Mouse (Mus musculus) hindbrain, embryonic 16.5 days (tissue): ENCODE results near the gene Zfp715. TPM values are rescaled to one million over a fixed set of nuclear protein-coding genes. Genes with fewer than 3 reads are reported as not detected.
"Not testable (repeated sequence)": the region's sequence is repeated elsewhere in the genome, so short reads cannot be mapped to it uniquely, and the experiment has no call there.

ENCODE experiments used
- ATAC-seq: fragments of 200-750 bp; cut with Nextera tagmentation; 2 replicates; pipeline ENCODE4 v1.8.0; 2017; ENCODE audit warnings: moderate TSS enrichment, moderate library complexity
- H3K27ac ChIP-seq: fragments of 300-500 bp; sonication (generic); 2 replicates; pipeline ENCODE4 v1.5.1; 2014; ENCODE audit warnings: low read depth, mild to moderate bottlenecking, control low read depth, low read length, moderate library complexity
- H3K27me3 ChIP-seq: fragments of 300-500 bp; sonication (generic); replicated peaks from 2 replicates; pipeline ENCODE4 v1.6.1; 2014; ENCODE audit warnings: low read length; ENCODE audit not compliant: control insufficient read depth, insufficient read depth
- H3K36me3 ChIP-seq: fragments of 300-500 bp; sonication (generic); 2 replicates; pipeline ENCODE4 v1.6.1; 2014; ENCODE audit warnings: mild to moderate bottlenecking, low read length, moderate library complexity, mixed read lengths; ENCODE audit not compliant: control insufficient read depth, insufficient read depth
- H3K4me1 ChIP-seq: fragments of 300-500 bp; sonication (generic); 2 replicates; pipeline ENCODE4 v1.6.1; 2014; ENCODE audit warnings: low read depth, low read length; ENCODE audit not compliant: control insufficient read depth, insufficient read depth
- H3K4me2 ChIP-seq: fragments of 300-500 bp; sonication (generic); 2 replicates; pipeline ENCODE4 v1.6.1; 2014; ENCODE audit warnings: mild to moderate bottlenecking, low read length, control low read depth, moderate library complexity
- H3K4me3 ChIP-seq: fragments of 300-500 bp; sonication (generic); 2 replicates; pipeline ENCODE4 v1.5.1; 2014; ENCODE audit warnings: mild to moderate bottlenecking, low read length, control low read depth, moderate library complexity
- H3K9ac ChIP-seq: fragments of 300-500 bp; sonication (generic); 2 replicates; pipeline ENCODE4 v1.6.1; 2014; ENCODE audit warnings: low read depth, mild to moderate bottlenecking, control low read depth, low read length, moderate library complexity
- H3K9me3 ChIP-seq: fragments of 300-500 bp; sonication (generic); 2 replicates; pipeline ENCODE4 v1.6.1; 2014; ENCODE audit warnings: mild to moderate bottlenecking, low read length, moderate library complexity; ENCODE audit not compliant: control insufficient read depth
- WGBS: fragments of 180-500 bp; shearing (Covaris S2); extraction: QIAGEN DNeasy Blood & Tissue Kit; methylation state at CpG from one replicate; pipeline ENCODE4 v1.1.7; 2014; 5-methylcytosine and 5-hydroxymethylcytosine counted together
- polyA plus RNA-seq: library from polyadenylated mRNA; unstranded; fragments of >200 nt; fragmentation: Nextera tagmentation; extraction: Ambion mirVana; gene quantifications from 2 replicates; pipeline ENCODE4 v1.2.1, GENCODE M21; 2015

The Zfp715 gene
- 19.3 and 23.1 TPM in 2 replicates for polyA plus RNA-seq

- Histone ChIP-seq H3K4me2 (peak within 1 kb of the TSS; percentile 87), H3K36me3 (peaks cover 7% of the 10 kb centered on the region), H3K9me3 (no peaks in the 10 kb centered on the region), H3K9ac (peak within 1 kb of the TSS; percentile 90), H3K27ac (peak within 1 kb of the TSS; percentile 84), H3K27me3 (no peaks in the 10 kb centered on the region), H3K4me1 (peaks cover 14% of the 10 kb centered on the region), H3K4me3 (peak within 1 kb of the TSS; percentile 93)
- peak; percentile 98 for ATAC-seq
- under 1% methylated on average over 33 of the region's 33 CpGs for WGBS
These were observed at the start of gene Zfp715 for GRCm38 (mm10) chr7:43313013-43313428. Gene Zfp715 (minus strand): TSS chr7:43313294.

DNA sequence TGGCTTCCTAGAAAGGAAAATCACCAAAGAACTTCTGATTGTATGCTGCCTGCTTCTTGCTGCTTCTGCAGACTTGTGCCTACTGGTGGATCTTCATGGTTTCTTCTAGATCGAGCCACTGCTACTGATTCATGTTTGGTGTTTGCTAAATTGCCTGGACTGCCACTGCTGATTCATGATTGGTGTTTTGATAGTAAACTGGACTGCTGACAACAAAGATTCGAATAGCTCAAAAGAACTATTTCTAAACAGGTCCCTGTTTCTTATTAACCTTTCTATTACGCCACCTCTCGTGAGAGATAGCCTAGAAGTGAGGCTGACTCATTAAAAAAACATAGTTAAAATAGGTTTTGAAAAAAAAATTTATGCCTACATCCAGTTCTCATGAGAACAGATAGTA lies 48.9 kb upstream of the Zfp715 start:
- Histone ChIP-seq H3K36me3 (no peaks in the 10 kb centered on the region), H3K27me3 (no peaks in the 10 kb centered on the region), H3K4me3 (no peak overlapping the region), H3K9me3 (no peaks in the 10 kb centered on the region), H3K4me2 (no peak overlapping the region), H3K4me1 (no peaks in the 10 kb centered on the region), H3K9ac (no peak overlapping the region), H3K27ac (no peak overlapping the region)
- 80% methylated on average over 4 of the region's 4 CpGs for WGBS
- ATAC-seq: no peak

- H3K27me3 ChIP-seq: no peaks in the 10 kb centered on the region
- H3K4me1 ChIP-seq: no peaks in the 10 kb centered on the region
- H3K27ac ChIP-seq: no peak overlapping the region
- H3K4me3 ChIP-seq: no peak overlapping the region
- no peaks in the 10 kb centered on the region for H3K36me3 ChIP-seq
- H3K9me3 ChIP-seq: no peaks in the 10 kb centered on the region
- ATAC-seq: no peak
- 98% methylated on average over 1 of the region's 1 CpGs for WGBS
- no peak overlapping the region for H3K4me2 ChIP-seq
- no peak overlapping the region for H3K9ac ChIP-seq
These were observed 48.3 kb upstream of the Zfp715 start for GRCm38 (mm10) chr7:43361442-43361841.

DNA sequence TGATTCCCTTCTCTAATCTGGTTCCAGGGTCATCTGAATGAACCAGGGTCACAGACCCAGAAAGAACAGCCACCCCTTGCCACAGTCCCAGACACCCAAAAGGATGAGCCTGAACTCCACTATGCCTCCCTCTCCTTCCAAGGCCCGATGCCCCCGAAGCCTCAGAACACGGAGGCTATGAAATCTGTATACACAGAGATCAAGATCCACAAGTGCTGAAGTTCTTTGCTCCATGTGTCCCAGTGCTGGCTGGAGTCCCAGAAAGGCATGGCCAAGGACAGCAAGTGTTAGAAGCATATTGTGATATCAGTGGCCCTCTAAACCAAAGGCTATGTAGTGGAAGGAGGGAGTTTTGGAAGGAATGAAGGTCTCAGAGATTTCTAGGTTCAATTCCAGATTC lies 45.5 kb upstream of the Zfp715 start:
- Histone ChIP-seq H3K4me2 (no peak overlapping the region), H3K27me3 (no peaks in the 10 kb centered on the region), H3K4me1 (no peaks in the 10 kb centered on the region), H3K4me3 (no peak overlapping the region), H3K36me3 (no peaks in the 10 kb centered on the region), H3K27ac (no peak overlapping the region), H3K9ac (no peak overlapping the region), H3K9me3 (no peaks in the 10 kb centered on the region)
- ATAC-seq: no peak
- 94% methylated on average over 3 of the region's 3 CpGs for WGBS

DNA sequence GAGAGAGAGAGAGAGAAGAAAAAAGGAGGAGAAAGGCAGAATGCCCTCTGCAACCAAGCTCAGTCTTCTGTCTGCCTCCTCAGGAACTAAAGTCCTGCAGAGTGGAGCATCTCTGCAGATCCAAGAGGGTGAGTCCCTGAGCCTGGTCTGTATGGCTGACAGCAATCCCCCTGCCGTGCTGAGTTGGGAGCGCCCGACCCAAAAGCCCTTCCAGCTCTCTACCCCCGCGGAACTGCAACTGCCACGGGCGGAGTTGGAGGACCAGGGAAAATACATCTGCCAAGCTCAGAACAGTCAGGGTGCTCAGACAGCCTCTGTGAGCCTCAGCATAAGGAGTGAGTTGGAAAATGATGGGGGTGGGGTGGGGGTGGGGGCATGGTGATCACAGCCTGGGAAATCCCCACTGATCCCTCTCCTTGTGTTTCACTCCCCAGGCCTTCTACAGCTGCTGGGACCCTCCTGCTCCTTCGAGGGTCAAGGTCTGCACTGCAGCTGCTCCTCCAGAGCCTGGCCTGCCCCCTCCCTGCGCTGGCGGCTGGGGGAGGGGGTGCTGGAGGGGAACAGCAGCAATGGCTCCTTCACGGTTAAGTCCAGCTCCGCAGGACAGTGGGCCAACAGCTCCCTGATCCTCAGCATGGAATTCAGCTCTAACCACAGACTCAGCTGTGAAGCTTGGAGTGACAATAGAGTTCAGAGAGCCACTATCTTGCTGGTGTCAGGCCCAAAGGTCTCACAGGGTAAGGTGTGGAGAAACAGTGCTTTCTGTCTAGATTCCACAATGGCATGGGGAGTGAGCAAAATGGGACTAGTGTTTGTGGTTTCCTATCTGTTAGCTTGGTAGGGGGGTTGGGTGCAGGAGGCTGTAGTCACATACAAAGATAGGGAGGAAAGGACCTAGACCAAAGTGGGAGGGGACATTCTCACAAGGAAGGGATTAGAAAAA lies 42.1 kb upstream of the Zfp715 start:
- Histone ChIP-seq H3K9ac (no peak overlapping the region), H3K27me3 (no peaks in the 10 kb centered on the region), H3K9me3 (no peaks in the 10 kb centered on the region), H3K27ac (no peak overlapping the region), H3K4me1 (no peaks in the 10 kb centered on the region), H3K4me2 (no peak overlapping the region), H3K4me3 (no peak overlapping the region), H3K36me3 (no peaks in the 10 kb centered on the region)
- WGBS: 12% methylated on average over 11 of the region's 12 CpGs
- no peak for ATAC-seq

GRCm38 (mm10) chr7:43353758-43354157 lies 40.7 kb upstream of the Zfp715 start:
- Histone ChIP-seq H3K9ac (no peak overlapping the region), H3K9me3 (no peaks in the 10 kb centered on the region), H3K27me3 (no peaks in the 10 kb centered on the region), H3K36me3 (no peaks in the 10 kb centered on the region), H3K4me1 (no peaks in the 10 kb centered on the region), H3K27ac (no peak overlapping the region), H3K4me3 (no peak overlapping the region), H3K4me2 (no peak overlapping the region)
- no peak for ATAC-seq
- 87% methylated on average over 4 of the region's 4 CpGs for WGBS

DNA sequence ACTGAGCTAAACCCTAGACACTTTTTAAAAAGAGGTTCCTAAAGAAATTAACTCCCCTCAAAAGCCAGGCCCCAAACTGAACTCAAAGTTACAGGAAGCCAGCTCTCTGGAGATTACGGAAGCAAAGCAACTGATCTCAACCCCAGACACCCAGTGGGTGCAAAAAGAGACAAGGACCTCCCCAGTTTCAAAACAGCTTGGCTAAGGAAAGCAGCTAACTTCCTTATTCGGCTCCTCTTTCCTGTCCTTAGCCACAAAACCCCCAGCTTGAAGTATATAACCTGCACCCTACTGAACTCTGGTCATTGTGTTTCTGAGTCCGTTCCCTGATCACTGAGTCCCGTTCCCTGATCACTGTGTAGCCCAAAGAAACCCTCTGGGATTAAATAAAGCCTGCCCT lies 40.0 kb upstream of the Zfp715 start:
- no peaks in the 10 kb centered on the region for H3K27me3 ChIP-seq
- H3K9me3 ChIP-seq: no peaks in the 10 kb centered on the region
- no peaks in the 10 kb centered on the region for H3K4me1 ChIP-seq
- no peak overlapping the region for H3K9ac ChIP-seq
- ATAC-seq: no peak
- no peak overlapping the region for H3K27ac ChIP-seq
- H3K36me3 ChIP-seq: no peaks in the 10 kb centered on the region
- 75% methylated on average over 4 of the region's 4 CpGs for WGBS
- H3K4me2 ChIP-seq: no peak overlapping the region
- H3K4me3 ChIP-seq: no peak overlapping the region

- Histone ChIP-seq H3K4me2 (no peak within 1 kb of the TSS), H3K9me3 (no peaks in the 10 kb centered on the region), H3K4me1 (no peaks in the 10 kb centered on the region), H3K4me3 (no peak within 1 kb of the TSS), H3K36me3 (no peaks in the 10 kb centered on the region), H3K27me3 (no peaks in the 10 kb centered on the region), H3K9ac (no peak within 1 kb of the TSS), H3K27ac (no peak within 1 kb of the TSS)
- 73% methylated on average over 3 of the region's 3 CpGs for WGBS
- ATAC-seq: no peak
These were observed 38.1 kb upstream of the Zfp715 start, which contains the start of gene Siglecf for GRCm38 (mm10) chr7:43351154-43351553. Gene Siglecf (plus strand): TSS chr7:43351341.

DNA sequence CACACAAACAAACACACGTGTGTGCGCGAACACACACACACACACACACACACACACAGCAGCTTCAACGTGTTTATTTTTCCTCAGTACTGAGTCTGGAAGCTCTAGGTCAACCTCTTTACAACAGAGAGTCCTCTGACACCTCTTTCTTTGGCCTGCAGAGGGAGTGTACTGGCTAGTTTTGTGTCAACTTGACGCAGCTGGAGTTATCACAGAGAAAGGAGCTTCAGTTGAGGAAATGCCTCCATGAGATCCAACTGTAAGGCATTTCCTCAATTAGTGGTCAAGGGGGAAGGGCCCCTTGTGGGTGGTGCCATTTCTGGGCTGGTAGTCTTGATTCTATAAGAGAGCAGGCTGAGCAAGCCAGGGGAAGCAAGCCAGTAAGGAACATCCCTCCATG lies 36.5 kb upstream of the Zfp715 start:
- ATAC-seq: not testable (repeated sequence)

More for the DNA sequence above, 36.5 kb upstream of the Zfp715 start:
- H3K9me3 ChIP-seq, H3K4me3 ChIP-seq, H3K4me1 ChIP-seq, H3K4me2 ChIP-seq, H3K36me3 ChIP-seq, H3K27me3 ChIP-seq, H3K27ac ChIP-seq, H3K9ac ChIP-seq: not testable (repeated sequence)
- WGBS: 76% methylated on average over 5 of the region's 5 CpGs
